Mouse (Mus musculus): ENCODE measurements at regions not wholly inside any gene's neighbourhood (a gene's known extent, or its start where the extent isn't known, plus 50 kb on each side); places are given as distances from the start of the nearest gene placed in this dataset.

DNA sequence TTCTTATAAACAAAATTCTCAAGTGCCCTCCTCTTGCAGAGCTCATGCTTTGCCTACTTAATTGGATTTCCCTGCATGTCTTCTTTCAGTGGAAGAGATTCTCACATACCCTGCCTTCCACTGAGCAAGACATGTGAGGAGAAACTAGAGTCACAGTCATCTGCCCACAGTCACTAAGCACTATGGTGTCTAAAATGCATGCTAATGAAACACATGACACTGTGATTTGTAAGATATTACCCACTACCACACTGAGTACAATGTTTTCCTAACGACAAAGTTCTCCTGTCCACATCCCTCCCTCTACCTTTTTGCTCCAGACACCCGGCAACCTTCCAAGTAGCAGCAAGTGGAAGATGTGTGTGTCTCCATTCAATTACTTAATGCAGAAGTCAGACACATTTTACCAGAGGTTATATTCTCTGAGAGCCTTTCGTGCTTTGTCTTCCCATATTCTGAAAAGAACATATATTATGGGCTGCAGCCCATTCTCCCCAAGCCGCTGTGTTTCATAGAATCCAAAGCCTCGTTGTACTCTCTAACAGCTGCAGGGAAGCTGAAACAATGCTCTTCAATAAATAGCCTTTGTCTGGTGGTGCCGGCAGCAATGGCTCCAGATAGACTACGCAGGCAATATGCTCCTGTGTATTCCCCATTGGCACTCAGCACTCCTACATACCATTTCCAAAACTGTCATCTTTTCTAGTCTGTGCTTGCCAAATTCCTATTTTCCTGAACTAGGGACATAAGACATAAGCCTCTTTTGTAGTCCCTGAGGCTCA, 670.7 kb downstream of the Poteg start:
- DNase-seq = no peak
- intact Hi-C loops (cut with DNase I) = no loop called here

DNA sequence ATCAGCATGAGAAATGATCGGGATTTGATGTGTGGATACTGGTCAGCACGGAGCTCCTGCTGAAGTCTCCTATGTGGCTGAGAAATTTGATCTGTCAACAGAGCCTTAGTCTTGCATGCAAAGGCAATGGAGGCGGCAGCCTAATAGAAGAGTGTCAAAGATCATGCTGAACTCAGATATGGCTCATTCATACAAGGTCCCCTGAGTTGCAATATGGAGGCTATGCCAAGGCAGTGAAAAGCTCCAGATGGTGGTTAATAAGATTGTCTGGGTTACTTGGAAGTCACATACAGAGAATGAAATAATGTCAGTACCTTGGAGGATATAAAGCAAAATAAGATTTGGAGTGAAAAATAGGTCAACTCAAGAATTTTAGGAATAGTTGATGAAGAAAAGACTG, 677.6 kb downstream of the Poteg start:
- intact Hi-C loops (cut with DNase I) = no loop called here
- DNase-seq = peak; percentile 7 to 34

GRCm38 (mm10) chr8:28141916-28142315, 694.4 kb downstream of the Poteg start:
- intact Hi-C loops (cut with DNase I) = no loop called here

GRCm38 (mm10) chr8:28148599-28149452, 701.4 kb downstream of the Poteg start:
- peak; percentile 5 to 26 for DNase-seq
- intact Hi-C loops (cut with DNase I) = loop anchor here (5.0 kb wide), 2 partner anchors 472 to 1143 kb away; no protein-coding TSS in a partner anchor

More at GRCm38 (mm10) chr8:28141916-28142315, 694.4 kb downstream of the Poteg start:
- no peak for DNase-seq

DNA sequence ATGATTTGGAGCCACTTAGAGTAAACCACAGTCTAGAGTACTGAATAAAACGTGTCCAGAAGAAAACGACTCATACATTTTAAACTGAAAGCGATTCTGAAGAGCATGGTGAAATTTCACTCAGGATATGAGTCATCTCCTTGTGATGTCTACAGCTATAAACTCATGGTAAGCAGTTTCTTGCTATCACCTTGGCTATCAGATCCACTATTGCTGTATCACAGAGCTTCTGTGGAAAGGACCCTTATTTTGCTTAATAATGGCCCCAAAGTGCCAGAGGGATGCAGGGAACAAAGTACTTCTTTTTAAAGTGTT, 701.9 kb downstream of the Poteg start:
- intact Hi-C loops (cut with DNase I) = loop anchor here (5.0 kb wide), 2 partner anchors 472 to 1143 kb away; no protein-coding TSS in a partner anchor
- no peak for DNase-seq

GRCm38 (mm10) chr8:28160651-28161050, 713.2 kb downstream of the Poteg start:
- no peak for DNase-seq
- intact Hi-C loops (cut with DNase I) = no loop called here

GRCm38 (mm10) chr8:28168036-28168435, 720.6 kb downstream of the Poteg start:
- intact Hi-C loops (cut with DNase I) = no loop called here
- DNase-seq = no peak

GRCm38 (mm10) chr8:28171456-28171855, 724.0 kb downstream of the Poteg start:
- DNase-seq = no peak
- intact Hi-C loops (cut with DNase I) = no loop called here

GRCm38 (mm10) chr8:28195943-28196342, 748.5 kb downstream of the Poteg start:
- no peak for DNase-seq
- intact Hi-C loops (cut with DNase I) = no loop called here

- intact Hi-C loops (cut with DNase I) = no loop called here
- DNase-seq = no peak
Measured at GRCm38 (mm10) chr8:28235562-28235961, 788.1 kb downstream of the Poteg start.

- intact Hi-C loops (cut with DNase I) = no loop called here
- no peak for DNase-seq
Measured at GRCm38 (mm10) chr8:28239411-28239810, 791.9 kb downstream of the Poteg start.

- DNase-seq = no peak
- intact Hi-C loops (cut with DNase I) = no loop called here
Measured at GRCm38 (mm10) chr8:28252399-28253240, 805.1 kb downstream of the Poteg start.

DNA sequence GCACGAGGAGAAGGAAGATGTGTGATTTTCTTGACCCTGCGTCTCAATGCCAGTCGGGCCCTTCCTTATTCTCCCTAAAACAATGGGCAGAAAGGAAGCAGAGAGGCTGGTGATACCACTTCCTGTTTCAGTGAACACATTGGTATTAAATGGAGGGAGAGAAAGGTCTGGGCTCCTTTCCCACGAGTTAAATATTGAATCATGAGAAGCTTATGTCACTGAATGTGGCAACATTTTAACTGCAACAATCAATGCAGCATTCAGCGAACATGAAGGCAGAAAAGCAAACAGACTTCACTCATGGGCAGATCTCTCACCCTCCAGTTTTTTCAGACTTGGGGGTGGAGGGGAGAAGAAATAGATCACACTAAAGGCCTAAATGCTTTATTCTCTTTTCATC, 819.8 kb downstream of the Poteg start:
- intact Hi-C loops (cut with DNase I) = no loop called here
- no peak for DNase-seq

GRCm38 (mm10) chr8:28284257-28284656, 836.8 kb downstream of the Poteg start:
- intact Hi-C loops (cut with DNase I) = no loop called here

DNA sequence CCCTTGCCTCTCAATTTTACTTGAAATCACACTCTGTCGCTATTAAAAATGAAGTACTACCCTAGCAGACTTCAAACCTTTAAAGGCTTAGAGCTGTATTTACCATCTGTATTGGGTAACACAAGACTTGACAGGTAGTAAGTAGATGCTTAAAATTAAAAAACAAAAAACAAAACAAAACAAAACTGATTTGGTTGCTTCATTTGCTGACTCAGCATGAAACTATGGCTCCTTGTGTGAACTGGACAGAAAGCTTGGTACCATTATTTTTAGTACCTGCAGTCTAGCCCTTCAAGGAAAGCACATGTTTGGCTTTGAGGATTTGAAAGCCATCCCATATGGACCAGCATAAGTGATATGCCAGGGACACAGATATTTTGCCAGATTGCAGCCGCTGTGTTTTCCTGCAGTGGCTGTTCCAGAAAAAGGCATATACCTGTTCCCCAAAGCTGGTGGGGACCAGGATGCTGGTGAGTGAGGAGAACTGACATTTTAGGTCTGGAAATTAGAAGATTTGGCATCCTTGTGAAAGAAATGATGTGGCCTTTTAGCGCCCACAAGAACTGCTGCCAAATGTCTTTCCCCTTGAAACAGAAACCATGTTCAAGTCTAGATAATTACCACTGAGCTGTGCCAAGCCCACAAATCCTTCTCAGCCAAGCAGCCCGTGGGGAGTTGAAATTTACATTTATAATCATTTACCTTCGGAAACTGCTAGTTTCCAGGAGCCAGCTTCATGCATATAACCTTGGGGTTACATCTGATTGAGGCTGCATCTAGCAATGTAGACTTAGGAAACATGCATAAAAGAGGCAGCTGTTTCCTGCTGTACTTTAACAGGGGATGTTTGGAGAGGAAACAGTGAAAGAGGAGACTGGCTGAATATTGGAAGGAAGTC, 851.7 kb downstream of the Poteg start:
- intact Hi-C loops (cut with DNase I) = no loop called here
- DNase-seq = peak; percentile 2 to 18

More at GRCm38 (mm10) chr8:28284257-28284656, 836.8 kb downstream of the Poteg start:
- no peak for DNase-seq

DNA sequence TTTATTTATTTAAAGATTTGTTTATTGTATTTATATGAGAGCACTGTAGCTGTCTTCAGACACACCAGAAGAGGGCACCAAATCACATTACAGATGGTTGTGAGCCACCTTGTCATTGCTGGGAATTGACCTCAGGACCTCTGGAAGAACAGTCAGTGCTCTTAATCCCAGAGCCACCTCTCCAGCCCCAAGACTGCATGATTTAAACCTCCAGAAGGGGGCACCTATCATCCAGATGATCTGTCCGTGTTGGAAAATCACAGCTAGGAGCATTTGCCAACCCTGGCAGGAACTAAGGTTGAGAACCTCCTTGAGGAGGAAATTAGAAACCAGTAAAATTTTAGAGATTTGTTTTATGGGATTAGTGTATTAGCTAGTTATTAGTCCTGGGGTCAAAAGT, 869.6 kb downstream of the Poteg start:
- no peak for DNase-seq
- intact Hi-C loops (cut with DNase I) = no loop called here

DNA sequence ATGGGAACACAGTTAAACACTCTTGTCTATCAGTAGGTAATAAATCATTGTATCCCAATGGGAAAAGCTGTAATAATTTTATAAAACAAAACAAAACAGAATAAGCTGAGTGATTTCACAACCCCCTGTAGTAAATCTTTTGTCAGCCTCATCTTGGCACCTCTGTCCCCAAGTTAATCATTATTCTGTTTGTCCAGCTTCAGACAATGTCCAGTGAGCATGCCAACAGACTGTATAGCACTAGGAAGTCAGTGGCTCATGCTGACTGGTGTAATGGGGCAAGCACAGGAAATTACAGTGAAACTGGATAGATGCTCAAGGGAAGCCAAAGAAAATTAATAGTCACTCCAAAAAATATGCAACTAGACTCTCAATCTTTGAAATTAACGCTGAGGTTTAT, 885.9 kb downstream of the Poteg start:
- DNase-seq = no peak
- intact Hi-C loops (cut with DNase I) = no loop called here

DNA sequence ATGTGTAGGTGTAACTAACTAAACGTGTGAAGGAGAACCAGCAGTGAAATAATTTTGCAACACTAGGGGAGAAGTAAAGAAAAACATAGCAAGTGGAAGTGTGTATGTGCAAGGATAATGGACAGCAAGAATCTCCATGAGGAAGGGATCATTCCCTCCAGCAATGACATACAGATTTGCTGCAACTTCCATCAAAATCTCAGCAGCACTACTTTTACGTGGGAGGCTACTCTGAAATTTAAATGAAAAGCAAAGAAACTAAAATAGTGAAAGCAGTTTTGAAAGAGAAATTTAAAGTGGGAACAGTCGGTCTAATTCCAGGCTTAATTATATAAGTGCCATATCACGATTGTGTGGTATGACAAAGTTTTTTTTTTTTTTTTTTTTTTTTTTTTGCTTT, 890.0 kb downstream of the Poteg start:
- intact Hi-C loops (cut with DNase I) = no loop called here
- no peak for DNase-seq

GRCm38 (mm10) chr8:28341236-28341635, 893.8 kb downstream of the Poteg start:
- no peak for DNase-seq
- intact Hi-C loops (cut with DNase I) = no loop called here

- intact Hi-C loops (cut with DNase I) = no loop called here
- no peak for DNase-seq
Measured at GRCm38 (mm10) chr8:28366470-28366869, 919.0 kb downstream of the Poteg start.
